Mouse (Mus musculus) limb, embryonic 15.5 days (tissue): ENCODE measurements at regions not wholly inside any gene's neighbourhood (a gene's known extent, or its start where the extent isn't known, plus 50 kb on each side); places are given as distances from the start of the nearest gene placed in this dataset.

ENCODE experiments used
- ATAC-seq: fragments of 200-750 bp; cut with Nextera tagmentation; 2 replicates; pipeline ENCODE4 v1.8.0; 2017; ENCODE audit warnings: low read depth, moderate TSS enrichment; ENCODE audit not compliant: insufficient number of reproducible peaks, low FRiP score, low TSS enrichment
- H3K27ac ChIP-seq: fragments of 300-500 bp; sonication (generic); 2 replicates; pipeline ENCODE4 v1.5.1; 2015; ENCODE audit warnings: moderate library complexity, mild to moderate bottlenecking, inconsistent platforms
- H3K27me3 ChIP-seq: fragments of 300-500 bp; sonication (generic); 2 replicates; pipeline ENCODE4 v1.6.1; 2015; ENCODE audit warnings: inconsistent platforms
- H3K36me3 ChIP-seq: fragments of 300-500 bp; sonication (generic); 2 replicates; pipeline ENCODE4 v1.6.1; 2015; ENCODE audit warnings: inconsistent platforms
- H3K4me1 ChIP-seq: fragments of 300-500 bp; sonication (generic); 2 replicates; pipeline ENCODE4 v1.6.1; 2015; ENCODE audit warnings: inconsistent platforms
- H3K4me2 ChIP-seq: fragments of 300-500 bp; sonication (generic); 2 replicates; pipeline ENCODE4 v1.6.1; 2015; ENCODE audit warnings: mild to moderate bottlenecking, inconsistent platforms
- H3K4me3 ChIP-seq: fragments of 300-500 bp; sonication (generic); 2 replicates; pipeline ENCODE4 v1.5.1; 2015; ENCODE audit warnings: mild to moderate bottlenecking, inconsistent platforms
- H3K9ac ChIP-seq: fragments of 300-500 bp; sonication (generic); 2 replicates; pipeline ENCODE4 v1.6.1; 2015; ENCODE audit warnings: inconsistent platforms
- H3K9me3 ChIP-seq: fragments of 300-500 bp; sonication (generic); 2 replicates; pipeline ENCODE4 v1.6.1; 2016; ENCODE audit warnings: inconsistent platforms
- WGBS: fragments of 180-500 bp; shearing (Covaris S2); methylation state at CpG from one replicate; pipeline ENCODE4 v1.1.7; 2015; 5-methylcytosine and 5-hydroxymethylcytosine counted together

DNA sequence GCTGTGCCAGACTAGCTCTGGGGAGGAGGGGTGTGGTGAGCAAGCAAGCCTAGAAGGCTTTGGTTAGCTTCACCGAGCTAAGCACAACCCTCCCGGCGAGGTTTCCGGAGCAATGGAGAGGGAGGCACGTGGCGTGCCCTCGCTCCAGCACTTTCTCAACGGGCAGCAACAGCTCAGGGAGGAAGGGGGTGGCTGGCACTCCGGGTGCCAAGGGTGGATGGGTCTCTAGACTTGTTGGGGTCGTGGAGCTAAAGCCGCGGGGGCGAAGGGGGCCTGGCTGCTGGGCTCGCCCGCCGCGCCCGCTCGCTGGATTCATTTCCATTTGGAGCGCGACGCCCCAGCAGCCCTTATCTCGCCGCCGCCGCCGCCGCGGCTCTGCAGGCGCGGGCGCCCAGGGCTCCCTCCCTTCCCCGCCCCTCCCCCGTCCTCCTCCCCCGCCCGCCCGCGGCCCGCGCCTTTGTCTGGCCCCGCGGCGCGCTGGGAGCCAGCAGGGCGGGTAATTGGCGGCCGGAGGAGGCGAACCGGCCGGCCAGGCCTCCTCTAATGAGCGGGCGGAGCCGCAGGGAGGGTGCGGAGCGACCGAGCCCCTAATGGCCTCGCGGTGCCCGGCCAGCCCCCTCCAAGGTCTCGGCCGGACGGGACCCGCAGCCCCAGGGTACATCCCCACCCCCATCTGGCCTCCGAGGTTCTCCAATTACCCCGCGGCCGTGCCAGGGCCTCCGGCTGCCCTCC, 336.9 kb downstream of the H2al1j start:
- no peaks in the 10 kb centered on the region for H3K36me3 ChIP-seq
- H3K4me3 ChIP-seq, result peak overlapping the region; percentile 43
- H3K4me1 ChIP-seq, result peaks cover 13% of the 10 kb centered on the region; the same call in 1 of the 2 replicates
- H3K9me3 ChIP-seq, result no peaks in the 10 kb centered on the region
- peak overlapping the region; percentile 82 for H3K27ac ChIP-seq
- peaks cover 29% of the 10 kb centered on the region; the same call in 1 of the 2 replicates for H3K27me3 ChIP-seq
- H3K9ac ChIP-seq, result peak overlapping the region; percentile 40
- 12% methylated on average over 42 of the region's 68 CpGs for WGBS
- H3K4me2 ChIP-seq, result peak overlapping the region; percentile 66
- ATAC-seq, result peak; percentile 70

DNA sequence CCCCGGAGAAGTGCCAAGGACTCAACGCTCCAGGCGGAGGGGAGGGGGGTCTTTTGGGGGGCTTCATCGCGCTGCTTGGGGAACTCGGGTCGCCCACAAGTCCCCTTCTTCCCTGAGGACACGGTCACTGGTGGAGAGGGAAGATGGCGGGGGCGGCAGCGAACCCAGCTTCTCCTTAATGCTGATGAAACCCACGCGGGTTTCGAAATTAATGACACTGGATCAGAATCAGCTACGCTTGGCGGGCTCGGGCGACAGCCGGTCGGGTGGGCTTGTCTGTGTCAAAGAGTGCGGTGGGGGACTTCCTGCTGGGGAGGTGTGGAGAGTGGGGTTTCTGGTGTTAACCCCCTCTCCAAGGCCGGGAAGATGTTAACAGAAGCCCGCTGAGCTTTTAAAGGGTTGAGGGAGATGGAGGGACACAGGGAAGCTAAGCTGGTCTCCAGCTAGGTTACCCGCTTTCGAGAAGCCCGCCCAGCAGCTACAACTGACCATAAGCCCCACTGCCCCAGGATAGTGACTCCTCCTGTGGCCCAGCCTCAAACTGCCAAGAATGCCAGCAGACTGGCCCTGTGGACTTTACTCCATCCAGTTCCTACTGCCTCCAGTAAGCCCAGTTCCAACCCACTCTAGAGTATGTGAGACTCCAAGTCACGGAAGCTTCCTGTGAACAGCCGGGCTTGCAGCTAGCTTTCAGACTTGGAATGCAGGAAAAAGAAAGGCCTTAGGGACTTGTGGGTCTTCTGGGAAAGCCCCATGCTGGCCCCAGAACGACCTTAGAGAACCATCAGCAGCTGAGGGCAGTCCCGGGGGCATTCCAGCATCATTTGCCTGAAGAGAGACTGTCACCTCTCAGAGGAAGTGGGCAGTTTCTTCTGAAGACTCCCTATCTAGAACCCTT, 337.7 kb downstream of the H2al1j start:
- H3K4me3 ChIP-seq, result peak overlapping the region; percentile 43
- peaks cover 26% of the 10 kb centered on the region; the same call in 1 of the 2 replicates for H3K27me3 ChIP-seq
- H3K27ac ChIP-seq, result peak overlapping the region; percentile 82
- WGBS, result 18% methylated on average over 29 of the region's 30 CpGs
- ATAC-seq, result no peak
- peak overlapping the region; percentile 66 for H3K4me2 ChIP-seq
- H3K9ac ChIP-seq, result peak overlapping the region; percentile 40; the same call in 1 of the 2 replicates
- H3K4me1 ChIP-seq, result peaks cover 13% of the 10 kb centered on the region; the same call in 1 of the 2 replicates
- H3K36me3 ChIP-seq, result no peaks in the 10 kb centered on the region
- no peaks in the 10 kb centered on the region for H3K9me3 ChIP-seq

DNA sequence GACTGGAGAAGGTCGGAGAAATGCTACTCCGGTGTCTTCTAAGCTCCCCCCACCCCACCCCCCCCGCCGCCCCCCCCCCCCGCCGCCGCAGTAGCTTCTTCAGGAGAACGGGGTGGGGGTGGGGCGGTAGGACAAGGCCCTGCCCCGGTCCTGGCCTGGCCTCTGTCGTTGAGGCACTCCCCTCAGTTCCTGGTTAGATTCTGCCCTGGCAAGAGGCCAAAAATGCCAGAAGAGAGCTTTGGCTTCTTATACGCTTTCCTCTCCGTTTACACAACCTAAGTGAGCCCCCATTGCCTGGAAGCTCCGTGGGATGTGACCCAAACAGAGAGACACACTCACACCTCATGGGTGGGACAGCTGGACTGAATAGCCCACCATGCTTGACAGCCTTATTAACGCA, 338.9 kb downstream of the H2al1j start:
- ATAC-seq, result no peak
- H3K27me3 ChIP-seq, result peaks cover 26% of the 10 kb centered on the region; the same call in 1 of the 2 replicates
- 26% methylated on average over 8 of the region's 15 CpGs for WGBS

DNA sequence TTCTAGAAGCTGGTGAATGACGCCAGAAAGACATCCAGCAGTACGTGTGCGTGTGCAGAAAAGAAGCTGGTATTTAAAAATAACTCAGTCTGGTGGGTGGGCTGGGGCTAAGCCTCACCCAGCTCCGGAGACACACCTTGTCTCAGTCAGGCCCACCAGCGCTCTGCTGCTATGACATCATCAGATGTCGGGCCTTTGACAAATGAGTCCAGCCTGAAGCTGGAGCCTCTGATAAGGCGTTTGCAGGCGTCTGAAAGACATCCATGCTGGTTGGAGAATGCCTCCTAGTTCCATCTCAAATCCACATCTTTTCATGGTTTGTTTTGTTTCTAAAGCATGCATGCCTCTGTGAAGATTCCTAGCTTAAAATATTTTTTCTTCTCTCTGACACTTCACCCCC, 344.2 kb downstream of the H2al1j start:
- WGBS, result 38% methylated on average over 8 of the region's 8 CpGs
- Histone ChIP-seq H3K4me2 (no peak overlapping the region), H3K27me3 (peaks cover 16% of the 10 kb centered on the region; the same call in 1 of the 2 replicates), H3K9ac (no peak overlapping the region), H3K4me3 (no peak overlapping the region), H3K9me3 (no peaks in the 10 kb centered on the region), H3K36me3 (no peaks in the 10 kb centered on the region), H3K27ac (no peak overlapping the region), H3K4me1 (no peaks in the 10 kb centered on the region)
- no peak for ATAC-seq

More for the DNA sequence above, 338.9 kb downstream of the H2al1j start:
- H3K9ac ChIP-seq, result no peak overlapping the region
- H3K36me3 ChIP-seq, result no peaks in the 10 kb centered on the region
- no peak overlapping the region for H3K4me2 ChIP-seq
- H3K9me3 ChIP-seq, result no peaks in the 10 kb centered on the region
- peaks cover 13% of the 10 kb centered on the region; the same call in 1 of the 2 replicates for H3K4me1 ChIP-seq
- no peak overlapping the region for H3K4me3 ChIP-seq
- H3K27ac ChIP-seq, result no peak overlapping the region

DNA sequence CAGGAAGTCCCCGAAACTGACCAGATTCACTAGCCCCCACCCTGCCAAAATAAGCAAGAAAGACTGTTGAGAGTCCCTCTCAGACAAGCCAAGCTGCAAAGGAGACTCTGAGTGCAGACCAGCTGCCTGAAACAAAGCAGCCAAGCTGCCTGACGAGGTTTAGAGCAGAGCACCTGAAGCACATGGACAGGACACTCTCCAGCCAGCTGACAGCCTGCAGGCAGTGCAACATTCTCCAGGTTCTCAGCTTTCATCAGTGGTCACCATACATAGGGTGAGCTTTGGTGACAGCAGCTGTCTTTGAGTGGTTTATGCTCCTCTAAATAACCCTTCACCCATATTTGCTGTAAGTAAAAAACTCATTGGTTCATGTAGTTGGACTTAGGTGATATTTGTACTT, 350.5 kb downstream of the H2al1j start:
- WGBS, result 55% methylated on average over 2 of the region's 2 CpGs
- no peak for ATAC-seq
- Histone ChIP-seq H3K9me3 (no peaks in the 10 kb centered on the region), H3K9ac (no peak overlapping the region), H3K4me1 (no peaks in the 10 kb centered on the region), H3K4me3 (no peak overlapping the region), H3K4me2 (no peak overlapping the region), H3K27ac (no peak overlapping the region), H3K36me3 (no peaks in the 10 kb centered on the region), H3K27me3 (peaks cover 7% of the 10 kb centered on the region; the same call in 1 of the 2 replicates)

DNA sequence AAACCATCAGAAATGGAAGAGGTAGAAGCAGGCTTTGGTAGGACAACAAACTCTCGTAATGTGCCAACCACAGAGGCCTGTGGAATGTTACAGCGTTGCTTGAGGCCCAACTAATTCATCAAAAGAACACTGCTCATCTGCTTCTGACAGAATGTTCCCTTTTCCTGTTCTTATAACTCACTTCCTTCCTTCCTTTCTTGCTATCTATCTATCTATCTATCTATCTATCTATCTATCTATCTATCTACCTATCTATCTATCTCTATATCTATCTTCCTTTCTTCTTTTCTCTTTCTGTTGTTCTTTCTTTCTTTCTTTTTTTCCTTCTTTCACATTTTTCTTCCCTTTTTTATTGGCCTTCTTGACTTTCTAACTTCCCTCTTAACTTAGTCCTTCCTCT, 353.7 kb downstream of the H2al1j start:
- no peaks in the 10 kb centered on the region for H3K36me3 ChIP-seq
- H3K27ac ChIP-seq, result no peak overlapping the region
- WGBS, result 53% methylated on average over 2 of the region's 2 CpGs
- H3K4me3 ChIP-seq, result no peak overlapping the region
- H3K9ac ChIP-seq, result no peak overlapping the region
- no peaks in the 10 kb centered on the region for H3K9me3 ChIP-seq
- H3K4me2 ChIP-seq, result no peak overlapping the region
- peaks cover 4% of the 10 kb centered on the region; the same call in 1 of the 2 replicates for H3K27me3 ChIP-seq
- ATAC-seq, result no peak
- no peaks in the 10 kb centered on the region for H3K4me1 ChIP-seq

DNA sequence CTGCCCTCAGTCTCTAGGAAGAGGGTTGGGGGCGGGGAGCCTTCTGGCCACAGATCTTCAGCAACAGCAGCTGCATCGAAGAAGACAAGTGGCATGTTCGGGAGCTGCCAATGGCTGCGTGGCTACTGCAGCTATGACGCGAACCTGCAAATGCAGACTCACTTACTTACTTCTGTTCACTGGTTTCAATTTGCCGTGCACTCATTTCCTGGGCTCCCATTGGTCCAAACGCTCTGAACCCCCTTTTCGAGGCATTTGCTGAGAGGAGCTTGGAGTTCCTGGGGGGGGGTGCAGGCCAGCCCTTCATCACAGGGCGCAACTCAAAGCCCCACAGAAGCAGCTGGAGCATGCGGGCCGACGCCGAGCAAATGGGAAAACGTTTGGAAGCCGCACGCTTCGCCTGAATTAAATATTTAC, 362.4 kb downstream of the H2al1j start:
- no peak for ATAC-seq
- Histone ChIP-seq H3K4me3 (no peak overlapping the region), H3K4me2 (peak overlapping the region; percentile 25; the same call in 1 of the 2 replicates), H3K9ac (no peak overlapping the region), H3K9me3 (no peaks in the 10 kb centered on the region), H3K27ac (no peak overlapping the region), H3K36me3 (no peaks in the 10 kb centered on the region), H3K27me3 (peaks cover 16% of the 10 kb centered on the region), H3K4me1 (0 out of 2 replicates have a peak, but pooled peaks cover 8% of the 10 kb centered on the region)
- 43% methylated on average over 18 of the region's 18 CpGs for WGBS

DNA sequence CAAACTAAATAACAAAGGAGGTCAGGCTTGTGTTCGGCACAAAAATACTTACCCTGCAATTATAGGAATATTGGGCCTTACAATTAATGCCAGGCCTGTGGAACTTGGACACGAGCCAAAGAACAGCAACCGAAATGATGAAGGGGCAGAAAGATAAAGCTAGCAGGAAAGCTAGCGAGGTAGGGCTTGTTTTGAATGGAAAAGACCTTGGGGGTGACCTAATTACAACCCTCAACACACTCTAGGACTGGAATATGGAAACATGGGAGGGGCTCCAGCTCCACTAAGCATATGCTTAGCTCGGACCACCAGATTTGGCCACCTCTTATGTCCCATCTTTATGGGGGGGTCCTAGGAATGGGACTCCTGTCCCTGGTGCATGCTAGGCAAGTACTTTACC, 362.8 kb downstream of the H2al1j start:
- Histone ChIP-seq H3K4me1 (0 out of 2 replicates have a peak, but pooled peaks cover 8% of the 10 kb centered on the region), H3K27me3 (peaks cover 17% of the 10 kb centered on the region), H3K9me3 (no peaks in the 10 kb centered on the region), H3K36me3 (no peaks in the 10 kb centered on the region), H3K4me3 (no peak overlapping the region), H3K9ac (no peak overlapping the region), H3K27ac (no peak overlapping the region), H3K4me2 (peak overlapping the region; percentile 25; the same call in 1 of the 2 replicates)
- ATAC-seq, result no peak
- 38% methylated on average over 5 of the region's 5 CpGs for WGBS

DNA sequence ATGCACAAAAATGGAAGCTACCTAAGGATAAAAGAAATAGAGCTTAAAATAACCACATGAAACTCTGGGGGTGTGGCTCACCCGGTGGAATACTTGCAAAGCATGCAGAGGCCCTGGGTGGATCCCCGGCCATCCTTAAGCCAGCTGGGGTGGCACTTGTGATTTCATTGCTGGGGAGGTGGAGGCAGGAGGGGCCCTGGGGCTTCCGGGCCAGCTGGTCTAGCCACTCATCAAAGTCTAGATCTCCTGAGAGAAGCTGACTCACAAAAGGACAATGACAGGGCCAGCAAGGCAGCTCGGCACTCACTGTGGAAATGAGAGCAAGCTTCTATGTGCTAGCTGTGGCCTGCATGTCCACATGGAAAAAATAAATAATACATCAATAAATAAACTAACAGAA, 363.4 kb downstream of the H2al1j start:
- no peak overlapping the region for H3K4me3 ChIP-seq
- H3K4me1 ChIP-seq, result 0 out of 2 replicates have a peak, but pooled peaks cover 8% of the 10 kb centered on the region
- H3K9ac ChIP-seq, result no peak overlapping the region
- H3K9me3 ChIP-seq, result no peaks in the 10 kb centered on the region
- H3K4me2 ChIP-seq, result no peak overlapping the region
- no peaks in the 10 kb centered on the region for H3K36me3 ChIP-seq
- ATAC-seq, result no peak
- peaks cover 17% of the 10 kb centered on the region for H3K27me3 ChIP-seq
- whole genome bisulfite sequencing, result 55% methylated on average over 4 of the region's 4 CpGs
- no peak overlapping the region for H3K27ac ChIP-seq

DNA sequence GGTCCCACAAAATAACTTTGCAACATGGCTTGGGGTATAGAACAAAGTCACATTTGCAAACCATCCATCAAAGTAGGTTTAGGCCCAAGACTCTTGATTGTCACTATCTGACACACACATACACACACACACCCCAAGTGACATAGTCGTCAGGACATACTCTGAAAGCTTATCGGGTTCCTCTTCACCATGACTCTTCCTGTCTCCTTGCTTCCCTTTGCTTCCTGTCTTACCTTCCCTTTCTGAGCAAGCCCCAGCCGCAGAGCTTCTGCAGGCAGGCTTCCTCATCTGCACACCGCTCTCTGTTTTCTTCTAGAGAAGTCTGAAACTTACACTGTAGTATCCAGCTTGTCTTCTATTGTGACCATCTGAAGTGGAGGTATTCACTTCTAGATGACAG, 368.9 kb downstream of the H2al1j start:
- no peak for ATAC-seq
- no peaks in the 10 kb centered on the region for H3K36me3 ChIP-seq
- no peak overlapping the region for H3K9ac ChIP-seq
- no peak overlapping the region for H3K4me3 ChIP-seq
- 84% methylated on average over 4 of the region's 4 CpGs for WGBS
- no peaks in the 10 kb centered on the region for H3K9me3 ChIP-seq
- no peaks in the 10 kb centered on the region for H3K4me1 ChIP-seq
- H3K4me2 ChIP-seq, result no peak overlapping the region
- peaks cover 14% of the 10 kb centered on the region for H3K27me3 ChIP-seq
- H3K27ac ChIP-seq, result no peak overlapping the region

DNA sequence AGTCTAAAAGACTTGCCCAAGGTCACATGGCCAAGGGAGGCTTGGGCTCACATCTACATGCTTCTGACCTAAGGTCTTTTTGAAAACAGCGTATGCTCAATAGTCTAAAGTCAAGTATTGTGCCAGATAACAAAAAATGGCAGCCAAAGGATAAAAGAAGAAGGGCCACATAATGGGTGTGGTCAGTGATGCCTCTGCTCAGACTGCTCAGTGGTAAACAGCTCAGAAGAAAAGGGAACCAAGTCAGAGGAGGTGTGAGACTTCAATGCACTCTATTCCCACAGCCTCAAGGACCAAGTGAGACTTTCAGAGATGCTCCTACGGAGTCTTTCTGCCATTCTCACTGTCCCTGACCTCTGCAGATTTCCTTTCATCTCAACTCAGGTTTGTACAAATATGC, 373.5 kb downstream of the H2al1j start:
- peaks cover 18% of the 10 kb centered on the region for H3K27me3 ChIP-seq
- no peaks in the 10 kb centered on the region for H3K9me3 ChIP-seq
- H3K36me3 ChIP-seq, result no peaks in the 10 kb centered on the region
- H3K27ac ChIP-seq, result no peak overlapping the region
- WGBS, result 79% methylated on average over 2 of the region's 2 CpGs
- ATAC-seq, result no peak
- no peak overlapping the region for H3K9ac ChIP-seq
- H3K4me2 ChIP-seq, result no peak overlapping the region
- no peaks in the 10 kb centered on the region; the same call in 1 of the 2 replicates for H3K4me1 ChIP-seq
- no peak overlapping the region for H3K4me3 ChIP-seq
